Mouse (Mus musculus): Measurements from ENCODE around the gene Dnmt3l. TPM values are rescaled to one million over a fixed set of nuclear protein-coding genes. Genes with fewer than 3 reads are reported as not detected.
"Not testable (repeated sequence)": the region's sequence is repeated elsewhere in the genome, so short reads cannot be mapped to it uniquely, and the experiment has no call there.

Gene Dnmt3l
- total RNA-seq, 2 experiments from 2014 or later, result not detected

DNA sequence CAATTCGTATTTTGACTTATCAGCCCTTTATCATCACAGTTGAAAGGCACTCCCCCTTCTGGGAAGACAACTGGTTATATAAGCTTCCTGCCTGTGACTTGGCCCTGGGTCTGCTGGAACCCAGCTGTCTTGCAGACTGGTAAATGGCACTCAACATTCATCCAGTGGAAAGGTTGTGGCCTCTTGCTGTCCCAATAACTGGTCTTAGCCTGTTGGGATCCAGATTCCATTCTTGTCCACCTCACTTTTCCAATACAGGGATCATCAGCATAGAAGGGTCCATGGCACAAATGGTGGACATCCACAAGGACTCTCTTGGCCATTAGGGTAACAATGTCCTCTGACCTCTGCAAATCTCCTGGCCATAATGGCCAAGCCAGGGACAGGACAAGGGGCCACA is 42.3 kb downstream of the Dnmt3l start:
- DNase-seq (ENCODE audit: low spot score in 2 of 2), result no peak

GRCm38 (mm10) chr10:78085711-78086110 is 44.0 kb downstream of the Dnmt3l start:
- DNase-seq (ENCODE audit: low spot score in 2 of 2), result no peak

DNA sequence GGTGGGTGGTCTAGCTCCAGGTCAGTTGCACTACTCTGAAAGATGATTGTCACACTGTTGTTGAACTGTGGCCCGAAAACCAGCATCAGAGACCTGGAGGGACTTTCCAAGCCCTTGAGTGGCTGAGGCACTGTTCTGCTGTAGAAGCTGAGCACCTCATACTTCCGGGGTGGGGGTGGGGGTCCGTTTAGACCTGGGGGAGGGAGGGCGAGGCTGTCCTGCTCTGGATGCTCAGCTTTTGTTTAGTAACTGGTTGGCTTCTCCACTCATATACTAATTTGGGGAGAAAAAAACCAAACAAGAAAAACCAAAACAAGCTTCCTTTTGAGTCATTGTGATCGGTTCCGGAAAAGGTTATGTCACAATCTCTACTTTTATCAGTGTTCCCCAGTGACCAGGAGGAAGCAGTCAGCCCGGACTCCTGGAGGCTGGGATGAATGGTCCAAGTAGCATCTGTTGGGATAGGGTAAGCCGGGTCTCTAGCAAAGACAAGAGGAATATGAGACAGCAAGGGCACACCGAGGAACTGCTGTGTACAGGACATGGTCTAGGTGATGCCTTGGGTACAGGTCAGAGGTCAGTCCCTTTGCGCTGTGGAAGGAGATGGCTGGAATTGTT is 44.8 kb downstream of the Dnmt3l start:
- DNase-seq (ENCODE audit: low spot score in 2 of 2), result no peak

- no peak for DNase-seq (ENCODE audit: low spot score in 2 of 2)
Observed at GRCm38 (mm10) chr10:78087101-78087511, 45.4 kb downstream of the Dnmt3l start.

DNA sequence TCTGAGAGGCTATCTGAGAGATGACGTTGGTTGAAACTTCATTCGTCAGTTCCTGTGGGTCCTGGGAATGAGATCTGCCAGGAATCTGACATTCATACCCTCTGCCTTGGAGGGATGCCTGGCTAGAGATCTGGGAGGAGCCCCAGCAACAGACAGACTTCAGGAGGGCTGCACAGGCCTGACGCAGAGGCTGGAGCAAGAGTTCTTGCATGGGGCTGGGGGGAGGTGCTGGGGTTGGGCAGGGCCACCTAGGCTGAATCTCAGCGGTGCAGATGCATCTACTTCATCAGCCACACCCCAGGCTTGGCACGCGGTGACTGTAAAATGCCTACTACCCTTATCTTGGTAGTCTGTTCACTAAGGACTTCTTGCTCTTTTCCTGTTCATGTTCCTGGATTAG is 48.5 kb downstream of the Dnmt3l start:
- DNase-seq (ENCODE audit: low spot score in 2 of 2), result no peak

DNA sequence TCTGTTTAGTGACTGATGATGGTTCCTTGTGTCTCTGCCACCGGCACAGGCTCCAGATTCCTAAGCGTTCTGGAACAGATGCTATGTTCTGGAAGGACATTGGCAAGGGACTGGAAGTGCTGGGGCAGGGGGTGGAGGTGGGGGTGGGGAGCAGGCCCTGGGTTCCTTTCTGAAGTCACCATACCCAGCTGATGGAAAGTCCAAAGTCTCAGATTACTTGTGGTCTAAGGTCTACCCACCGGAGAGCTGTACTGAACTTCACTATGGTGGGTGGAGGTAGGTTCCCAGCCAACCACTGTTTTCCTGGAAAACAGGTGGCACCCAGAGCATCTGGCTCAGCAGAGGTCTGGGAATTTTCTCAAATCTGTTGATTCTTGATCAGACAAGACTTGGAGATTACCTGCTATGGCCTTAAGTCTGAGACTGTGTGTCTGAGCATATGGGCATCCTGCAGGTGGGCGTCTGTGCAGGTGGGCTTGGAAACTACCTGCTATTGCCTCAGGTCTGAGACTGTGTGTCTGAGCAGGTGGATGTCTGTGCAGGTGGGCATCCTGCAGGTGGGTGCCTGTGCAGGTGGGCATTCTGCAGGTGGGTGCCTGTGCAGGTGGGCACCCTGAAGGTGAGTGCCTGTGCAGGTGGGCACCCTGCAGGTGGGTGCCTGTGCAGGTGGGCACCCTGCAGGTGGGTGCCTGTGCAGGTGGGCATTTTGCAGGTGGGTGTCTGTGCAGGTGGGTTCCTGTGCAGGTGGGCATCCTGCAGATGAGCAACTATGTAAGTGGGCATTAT is 49.2 kb downstream of the Dnmt3l start:
- no peak for DNase-seq (ENCODE audit: low spot score in 2 of 2)

DNA sequence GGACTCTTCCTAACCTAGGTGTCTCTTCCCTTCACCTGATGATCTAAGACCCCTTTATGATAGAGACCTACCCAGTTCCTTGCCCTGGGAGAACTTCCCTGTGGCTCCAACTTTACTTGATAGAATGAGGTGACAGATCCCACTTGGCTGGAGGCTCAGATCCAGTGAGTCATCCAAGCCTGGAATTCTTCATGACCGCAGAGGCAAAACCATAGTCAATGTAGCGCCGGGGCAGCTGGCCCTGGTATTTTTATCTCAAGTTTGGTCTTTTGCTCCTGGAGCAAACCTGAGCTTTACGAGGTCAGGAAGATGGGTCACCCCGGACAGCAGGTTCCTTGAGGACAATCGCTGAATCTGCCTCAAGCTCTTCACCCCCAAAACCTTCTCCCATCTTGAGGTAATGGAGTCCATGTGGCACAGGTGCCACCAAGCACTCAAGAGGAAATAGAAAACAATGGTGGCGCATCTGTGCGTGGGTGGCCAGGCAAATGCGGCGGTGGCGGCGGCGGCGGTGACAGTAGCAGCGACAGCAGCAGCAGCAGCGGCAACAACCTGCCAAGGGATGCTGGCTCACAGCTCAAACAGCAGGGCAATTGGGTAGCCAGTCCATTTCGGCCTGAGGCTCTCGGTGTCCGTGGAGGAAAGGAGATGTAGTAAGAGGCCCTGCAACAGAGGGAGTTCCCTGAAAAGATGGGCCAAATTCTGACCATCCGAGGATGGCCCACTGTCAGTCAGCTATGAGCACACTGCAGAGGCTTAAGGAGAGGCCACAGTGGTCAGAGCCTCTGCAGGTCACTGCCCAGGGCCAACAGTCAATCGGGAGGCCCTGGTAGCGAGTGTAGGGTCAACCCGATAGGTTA is 50.3 kb downstream of the Dnmt3l start:
- DNase-seq (ENCODE audit: low spot score in 2 of 2), result no peak

GRCm38 (mm10) chr10:78092725-78093029 is 50.9 kb downstream of the Dnmt3l start:
- DNase-seq (ENCODE audit: low spot score in 2 of 2), result no peak

DNA sequence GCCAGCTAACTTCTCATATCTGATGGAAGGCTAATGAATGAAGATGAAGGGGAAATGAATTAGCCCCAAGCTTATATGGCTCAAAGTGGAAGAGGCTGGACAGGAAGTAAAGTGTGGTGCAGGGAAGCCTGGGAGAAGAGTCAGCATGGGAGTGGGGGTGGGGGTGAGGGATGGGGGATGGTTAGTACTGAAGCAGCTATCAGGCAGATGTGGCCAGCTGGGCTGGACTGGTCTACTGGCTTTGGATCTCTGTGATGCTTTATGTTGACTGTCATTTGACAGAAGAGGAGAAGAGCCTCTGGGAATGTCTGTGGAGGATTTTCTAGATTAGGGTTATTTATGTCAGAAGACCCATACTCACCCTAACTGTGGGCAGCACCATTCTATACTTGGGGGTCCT is 53.5 kb downstream of the Dnmt3l start:
- no peak for DNase-seq (ENCODE audit: low spot score in 2 of 2)

GRCm38 (mm10) chr10:78095954-78096931 is 54.5 kb downstream of the Dnmt3l start:
- no peak for DNase-seq (ENCODE audit: low spot score in 2 of 2)

DNA sequence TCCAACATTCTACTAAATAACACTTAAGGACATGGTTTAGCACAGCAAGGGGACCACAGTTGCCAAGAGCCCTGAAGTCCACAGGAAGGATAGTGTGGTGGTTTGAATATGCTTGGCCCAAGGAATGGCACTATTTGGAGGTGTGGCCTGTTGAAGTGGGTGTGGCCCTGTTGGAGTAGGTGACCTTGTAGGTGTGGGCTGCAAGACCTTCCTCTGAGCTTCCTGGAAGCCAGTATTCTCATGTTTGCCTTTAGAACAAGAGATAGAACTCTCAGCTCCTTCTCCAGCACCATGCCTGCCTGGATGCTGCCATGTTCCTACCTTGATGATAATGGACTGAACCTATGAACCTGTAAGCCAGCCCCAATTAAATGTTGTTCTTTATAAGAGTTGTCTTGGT is 58.1 kb downstream of the Dnmt3l start:
- not testable (repeated sequence) for DNase-seq (ENCODE audit: low spot score in 2 of 2)

GRCm38 (mm10) chr10:78100989-78101780 is 59.4 kb downstream of the Dnmt3l start:
- DNase-seq (ENCODE audit: low spot score in 2 of 2), result no peak

GRCm38 (mm10) chr10:78104555-78105490 is 63.1 kb downstream of the Dnmt3l start:
- peak in 1 of 2 experiments; percentile 68 for DNase-seq (ENCODE audit: low spot score in 2 of 2)

- DNase-seq (ENCODE audit: low spot score in 2 of 2), result no peak
Observed at GRCm38 (mm10) chr10:78105548-78105947, 63.8 kb downstream of the Dnmt3l start.

Other genes with a start within 250 kb of the Dnmt3l start
- gene Gm9639, start 246.9 kb upstream of the Dnmt3l start, total RNA-seq (2021), result not detected
- gene Gm19668, start 242.8 kb upstream of the Dnmt3l start, total RNA-seq (2021), result not detected
- not detected for gene Gm9507, start 230.1 kb upstream of the Dnmt3l start, total RNA-seq (2021)
- gene Gm2696, start 227.3 kb upstream of the Dnmt3l start, total RNA-seq (2021), result not detected
- gene Krtap10-4, start 214.9 kb upstream of the Dnmt3l start, total RNA-seq (2021), result not detected
- gene Krtap10-10, start 206.0 kb upstream of the Dnmt3l start, total RNA-seq (2021), result not detected
- not detected for gene Gm36176, start 195.1 kb upstream of the Dnmt3l start, total RNA-seq (2021)
- not detected for gene Gm10318, start 189.1 kb upstream of the Dnmt3l start, total RNA-seq (2021)
- gene Gm3285, start 180.0 kb upstream of the Dnmt3l start, total RNA-seq (2021), result not detected
- 1 to 10 TPM; 1.2 to 1.4 TPM for gene Lrrc3, start 139.4 kb upstream of the Dnmt3l start, total RNA-seq (2021)
- under 1 TPM; 0.32 to 0.88 TPM for gene Trpm2, start 71.4 kb upstream of the Dnmt3l start, total RNA-seq (2021)
- gene 1810043G02Rik, start 63.4 kb upstream of the Dnmt3l start, total RNA-seq (2021), result 10 to 100 TPM; 10.5 to 12.3 TPM
- 10 to 100 TPM; 17.0 to 21.0 TPM for gene Pfkl, start 31.9 kb upstream of the Dnmt3l start, total RNA-seq (2021)
- not detected for gene Aire, start 1.7 kb downstream of the Dnmt3l start, total RNA-seq (2021)
- gene Icosl, start 27.4 kb downstream of the Dnmt3l start, total RNA-seq (2021), result 1 to 10 TPM; 3.4 to 4.4 TPM
- 100 to 1,000 TPM; 111 to 120 TPM for gene D10Jhu81e, start 127.8 kb downstream of the Dnmt3l start, total RNA-seq (2021)
- 10 to 100 TPM in 1 of 2 experiments, 1 to 10 TPM in 1; 8.9 to 10.5 TPM for gene Pwp2, start 143.2 kb downstream of the Dnmt3l start, total RNA-seq (2021)
- gene Trappc10, start 202.7 kb downstream of the Dnmt3l start, total RNA-seq (2021), result 10 to 100 TPM; 42.4 to 44.6 TPM